Mouse (Mus musculus) MEL (cell line): ENCODE results near the gene Rcan1. TPM values are rescaled to one million over a fixed set of nuclear protein-coding genes. Genes with fewer than 3 reads are reported as not detected.

Source experiments
- DNase-seq: peaks from one replicate; pipeline ENCODE4 v3.0.0; 2011; ENCODE audit warnings: low read depth, low spot score
- H3K27ac ChIP-seq: 2 replicates; pipeline ENCODE4 v1.5.1; 2012; ENCODE audit warnings: low read depth, mild to moderate bottlenecking, control low read depth, low read length, moderate library complexity; ENCODE audit not compliant: control insufficient read depth
- H3K27me3 ChIP-seq, 2 experiments: fragments of 150-350 bp in 1 of 2; sonication (generic) in 1 of 2; 2 replicates each; pipeline ENCODE4 v1.6.1; 2012; ENCODE audit warnings: low read length in 2 of 2, mild to moderate bottlenecking in 2 of 2, improper control_type of control experiment in 1 of 2, moderate library complexity in 1 of 2; ENCODE audit not compliant: insufficient read depth in 2 of 2, control insufficient read depth in 1 of 2
- H3K36me3 ChIP-seq, 2 experiments: 2 replicates each; pipeline ENCODE4 v1.6.1; 2012 to 2014; ENCODE audit warnings: low read length in 2 of 2, improper control_type of control experiment in 1 of 2, inconsistent platforms in 1 of 2, mild to moderate bottlenecking in 1 of 2; ENCODE audit not compliant: insufficient read depth in 2 of 2, control insufficient read depth in 1 of 2
- H3K4me1 ChIP-seq, 2 experiments: fragments of 150-350 bp in 1 of 2; sonication (generic) in 1 of 2; 2 replicates each; pipeline ENCODE4 v1.6.1; 2012; ENCODE audit warnings: low read length in 2 of 2, improper control_type of control experiment in 1 of 2, mild to moderate bottlenecking in 1 of 2; ENCODE audit not compliant: insufficient read depth in 2 of 2, control insufficient read depth in 1 of 2
- H3K4me3 ChIP-seq, 2 experiments: fragments of 150-350 bp in 1 of 2; sonication (generic) in 1 of 2; 2 replicates each; pipeline ENCODE4 v1.5.1; 2012; ENCODE audit warnings: low read depth in 2 of 2, low read length in 2 of 2, mild to moderate bottlenecking in 2 of 2, moderate library complexity in 2 of 2, control low read depth in 1 of 2, improper control_type of control experiment in 1 of 2; ENCODE audit not compliant: control insufficient read depth in 1 of 2, insufficient read depth in 1 of 2
- H3K79me2 ChIP-seq: 2 replicates; pipeline ENCODE4 v1.6.1; 2012; ENCODE audit warnings: mild to moderate bottlenecking, low read length, moderate library complexity; ENCODE audit not compliant: control insufficient read depth, poor library complexity, insufficient read depth
- H3K9ac ChIP-seq: 2 replicates; pipeline ENCODE4 v1.6.1; 2012; ENCODE audit warnings: low read depth, mild to moderate bottlenecking, control low read depth, low read length, moderate library complexity; ENCODE audit not compliant: control insufficient read depth, poor library complexity, severe bottlenecking
- H3K9me3 ChIP-seq: fragments of 150-350 bp; sonication (generic); replicated peaks from 2 replicates; pipeline ENCODE4 v1.6.1; 2012; ENCODE audit warnings: mild to moderate bottlenecking, low read length, improper control_type of control experiment, moderate library complexity; ENCODE audit not compliant: insufficient read depth
- CHD1 ChIP-seq: IDR thresholded peaks from 2 replicates; pipeline ENCODE4 v1.6.1; 2012; ENCODE audit warnings: low read depth, mild to moderate bottlenecking, inconsistent platforms, low read length, improper control_type of control experiment
- CHD2 ChIP-seq: IDR thresholded peaks from 2 replicates; pipeline ENCODE4 v1.6.1; 2011; ENCODE audit warnings: low read length, improper control_type of control experiment
- CTCF ChIP-seq, 3 experiments: IDR thresholded peaks in 2 of 3; conservative IDR thresholded peaks in 1 of 3; 2 replicates each; pipeline ENCODE4 v1.5.1; 2011 to 2012; ENCODE audit warnings: low read length in 3 of 3, low read depth in 2 of 3, mild to moderate bottlenecking in 2 of 3, improper control_type of control experiment in 1 of 3, inconsistent platforms in 1 of 3, mixed read lengths in 1 of 3, moderate library complexity in 1 of 3; ENCODE audit not compliant: control insufficient read depth in 1 of 3, insufficient read depth in 1 of 3, poor library complexity in 1 of 3, severe bottlenecking in 1 of 3
- E2F4 ChIP-seq: IDR thresholded peaks from 2 replicates; pipeline ENCODE4 v1.6.1; 2011; ENCODE audit warnings: low read depth, low read length, improper control_type of control experiment, borderline replicate concordance
- EP300 ChIP-seq, 2 experiments: IDR thresholded peaks; 2 replicates each; pipeline ENCODE4 v1.6.1; 2011; ENCODE audit warnings: improper control_type of control experiment in 2 of 2, low read length in 2 of 2, low read depth in 1 of 2, mild to moderate bottlenecking in 1 of 2
- ETS1 ChIP-seq: IDR thresholded peaks from 2 replicates; pipeline ENCODE4 v1.6.1; 2012; ENCODE audit warnings: low read depth, mild to moderate bottlenecking, inconsistent platforms, low read length, improper control_type of control experiment, moderate library complexity
- GABPA ChIP-seq: IDR thresholded peaks from 2 replicates; pipeline ENCODE4 v1.6.1; 2012; ENCODE audit warnings: low read depth, mild to moderate bottlenecking, inconsistent platforms, low read length, improper control_type of control experiment, moderate library complexity
- HCFC1 ChIP-seq: IDR thresholded peaks from 2 replicates; pipeline ENCODE4 v1.6.1; 2012; ENCODE audit warnings: low read depth, mild to moderate bottlenecking, inconsistent platforms, low read length, improper control_type of control experiment, moderate library complexity
- JUND ChIP-seq: IDR thresholded peaks from 2 replicates; pipeline ENCODE4 v1.6.1; 2011; ENCODE audit warnings: low read depth, mild to moderate bottlenecking, improper control_type of control experiment, low read length
- KAT2A ChIP-seq: conservative IDR thresholded peaks from 2 replicates; pipeline ENCODE4 v1.6.1; 2012; ENCODE audit warnings: low read depth, low read length, improper control_type of control experiment, inconsistent platforms
- MAX ChIP-seq: IDR thresholded peaks from 2 replicates; pipeline ENCODE4 v1.6.1; 2011; ENCODE audit warnings: low read length, improper control_type of control experiment
- MEF2A ChIP-seq: IDR thresholded peaks from 2 replicates; pipeline ENCODE4 v1.6.1; 2014; ENCODE audit warnings: low read depth, mild to moderate bottlenecking, inconsistent platforms, low read length, improper control_type of control experiment; ENCODE audit not compliant: poor library complexity, insufficient replicate concordance, severe bottlenecking; ENCODE audit errors: extremely low read depth
- MXI1 ChIP-seq: IDR thresholded peaks from 2 replicates; pipeline ENCODE4 v1.6.1; 2011; ENCODE audit warnings: mild to moderate bottlenecking, low read depth, low read length, improper control_type of control experiment
- NRF1 ChIP-seq: IDR thresholded peaks from 2 replicates; pipeline ENCODE4 v1.6.1; 2014; ENCODE audit warnings: low read depth, mild to moderate bottlenecking, inconsistent platforms, low read length, improper control_type of control experiment, moderate library complexity; ENCODE audit not compliant: poor library complexity, insufficient read depth, severe bottlenecking
- POLR2AphosphoS5 ChIP-seq: IDR thresholded peaks from 2 replicates; pipeline ENCODE4 v1.6.1; 2012; ENCODE audit warnings: low read depth, borderline replicate concordance, mild to moderate bottlenecking, inconsistent platforms, low read length, moderate library complexity, mixed read lengths
- RAD21 ChIP-seq: IDR thresholded peaks from 2 replicates; pipeline ENCODE4 v1.6.1; 2011; ENCODE audit warnings: mild to moderate bottlenecking, low read depth, low read length, improper control_type of control experiment
- RCOR1 ChIP-seq: IDR thresholded peaks from 2 replicates; pipeline ENCODE4 v1.6.1; 2012; ENCODE audit warnings: low read depth, mild to moderate bottlenecking, inconsistent platforms, low read length, improper control_type of control experiment
- SMC3 ChIP-seq: IDR thresholded peaks from 2 replicates; pipeline ENCODE4 v1.6.1; 2011; ENCODE audit warnings: low read depth, low read length, improper control_type of control experiment
- TBP ChIP-seq: IDR thresholded peaks from 2 replicates; pipeline ENCODE4 v1.8.0; 2011; ENCODE audit warnings: low read depth, low read length, improper control_type of control experiment
- USF1 ChIP-seq: IDR thresholded peaks from 2 replicates; pipeline ENCODE4 v1.6.1; 2014; ENCODE audit warnings: low read depth, mild to moderate bottlenecking, inconsistent platforms, low read length, improper control_type of control experiment, moderate library complexity
- USF2 ChIP-seq, 2 experiments: IDR thresholded peaks; 2 replicates each; pipeline ENCODE4 v1.6.1; 2011 to 2012; ENCODE audit warnings: improper control_type of control experiment in 2 of 2, low read length in 2 of 2, borderline replicate concordance in 1 of 2, inconsistent platforms in 1 of 2, low read depth in 1 of 2, mild to moderate bottlenecking in 1 of 2; ENCODE audit not compliant: insufficient read depth in 1 of 2
- ZC3H11A ChIP-seq: IDR thresholded peaks from 2 replicates; pipeline ENCODE4 v1.6.1; 2012; ENCODE audit warnings: low read depth, mild to moderate bottlenecking, inconsistent platforms, low read length, improper control_type of control experiment
- ZKSCAN1 ChIP-seq: IDR thresholded peaks from 2 replicates; pipeline ENCODE4 v1.6.1; 2012; ENCODE audit warnings: low read depth, mild to moderate bottlenecking, inconsistent platforms, low read length, improper control_type of control experiment, moderate library complexity
- ZMIZ1 ChIP-seq: IDR thresholded peaks from 2 replicates; pipeline ENCODE4 v1.6.1; 2012; ENCODE audit warnings: low read depth, mild to moderate bottlenecking, inconsistent platforms, low read length, improper control_type of control experiment, moderate library complexity
- ZNF384 ChIP-seq: IDR thresholded peaks from 2 replicates; pipeline ENCODE4 v1.6.1; 2012; ENCODE audit warnings: low read depth, mild to moderate bottlenecking, inconsistent platforms, low read length, improper control_type of control experiment
- polyA plus RNA-seq, 2 experiments: library from polyadenylated mRNA; stranded (reverse) in 1 of 2; unstranded in 1 of 2; fragments of >175 nt in 1 of 2; fragments of >200 nt in 1 of 2; gene quantifications; 2 replicates each; pipeline versions ENCODE4 v1.2.1 to v1.2.4; 2012; ENCODE audit warnings: low replicate concordance in 2 of 2, low read depth in 1 of 2; ENCODE audit not compliant: insufficient read length in 2 of 2, insufficient read depth in 1 of 2, missing spikeins in 1 of 2
- total RNA-seq: library from RNA; depleted of rRNA; stranded (reverse); fragments of 300-350 nt; gene quantifications from 2 replicates; pipeline ENCODE4 v1.2.3, GENCODE M21; 2012

Rcan1 gene
- total and polyA plus RNA-seq, 3 experiments, result 9.5 to 14.6 TPM; not detected in 1

GRCm38 (mm10) chr16:92383412-92383811 is 87.3 kb downstream of the Rcan1 start:
- Histone ChIP-seq H3K27ac (no peak overlapping the region), H3K9me3 (no peaks in the 10 kb centered on the region), H3K79me2 (no peaks in the 10 kb centered on the region), H3K4me1 (no peaks in the 10 kb centered on the region), H3K4me3 (no peak overlapping the region), H3K9ac (no peak overlapping the region), H3K27me3 (no peaks in the 10 kb centered on the region; a peak in 1 of 4 replicates), H3K36me3 (no peaks in the 10 kb centered on the region)
- TF ChIP-seq SMC3, result peak; percentile 32
- TF ChIP-seq ETS1, result no peak
- TF ChIP-seq EP300 (IDR thresholded peaks at IDR 0.05; ENCODE audit: low read depth in 1 of 2, low read length in 2 of 2), result no peak
- TF ChIP-seq RAD21, result peak; percentile 10; the same call in 1 of the 2 replicates
- TF ChIP-seq ZNF384, result no peak
- TF ChIP-seq KAT2A, result no peak
- peak; percentile 15 to 40 (median 28); a peak in 3 of 6 replicates for TF ChIP-seq CTCF (IDR thresholded peaks at IDR 0.05 in 2 of 3, conservative IDR thresholded peaks at IDR 0.05 in 1 of 3; ENCODE audit: control insufficient read depth in 1 of 3, insufficient read depth in 1 of 3, low read depth in 2 of 3, low read length in 3 of 3, poor library complexity in 1 of 3, severe bottlenecking in 1 of 3)
- TF ChIP-seq RCOR1, result no peak
- no peak for DNase-seq

GRCm38 (mm10) chr16:92382508-92382907 is 88.2 kb downstream of the Rcan1 start:
- Histone ChIP-seq H3K79me2 (no peaks in the 10 kb centered on the region), H3K4me3 (no peak overlapping the region), H3K27me3 (no peaks in the 10 kb centered on the region; a peak in 1 of 4 replicates), H3K9ac (no peak overlapping the region), H3K36me3 (no peaks in the 10 kb centered on the region), H3K4me1 (no peaks in the 10 kb centered on the region), H3K27ac (no peak overlapping the region), H3K9me3 (no peaks in the 10 kb centered on the region)
- DNase-seq, result no peak
- TF ChIP-seq ZC3H11A (no peak), MEF2A (no peak), RAD21 (no peak), HCFC1 (no peak), ZMIZ1 (no peak), MXI1 (no peak), CHD1 (no peak), JUND (no peak), MAX (no peak), GABPA (no peak), CHD2 (no peak), SMC3 (no peak), E2F4 (no peak), POLR2AphosphoS5 (no peak), USF2 (IDR thresholded peaks at IDR 0.05; ENCODE audit: borderline replicate concordance in 1 of 2, insufficient read depth in 1 of 2, low read depth in 1 of 2, low read length in 2 of 2) (no peak), ZKSCAN1 (no peak), USF1 (no peak), KAT2A (no peak), NRF1 (no peak), TBP (no peak)
